Mouse (Mus musculus) liver, embryonic 14.5 days (tissue): Measurements from ENCODE around the gene Abca3.
A peak's percentile ranks its signal among the peaks of the same experiment; 100 is the strongest.

Experiments used
- CTCF ChIP-seq: IDR thresholded peaks from 2 replicates; pipeline ENCODE4 v1.5.1; 2016; ENCODE audit warnings: antibody characterized with exemption, low read depth, control low read depth
- EP300 ChIP-seq: IDR thresholded peaks from 2 replicates; pipeline ENCODE4 v1.6.1; 2016; ENCODE audit warnings: antibody characterized with exemption, low read depth

DNA sequence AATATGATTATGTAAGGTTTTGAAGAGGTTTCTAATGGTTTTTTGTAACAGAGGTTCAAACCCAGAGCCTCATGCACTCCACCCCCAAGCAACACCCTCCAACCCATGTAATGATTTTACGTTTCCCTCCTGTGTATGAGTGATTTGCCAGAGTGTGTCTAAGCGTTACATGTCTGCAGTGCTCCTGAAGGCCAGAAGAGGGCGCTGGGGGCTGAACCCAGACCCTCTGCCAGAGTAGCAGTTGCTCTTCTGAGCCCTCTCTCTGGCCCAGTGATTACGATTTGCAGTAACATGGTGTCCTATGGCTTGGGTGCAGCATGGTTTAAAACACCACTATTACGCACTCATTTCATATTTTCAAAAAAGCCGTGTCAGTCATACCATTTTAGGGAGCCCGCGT lies 39.4 kb downstream of the Abca3 start:
- TF ChIP-seq CTCF (peak; percentile 81), EP300 (no peak)
